Mouse (Mus musculus) hematopoietic stem cell, adult 5-6 weeks (primary cell): Measurements from ENCODE around the gene Vpreb1. TPM values are rescaled to one million over a fixed set of nuclear protein-coding genes. Genes with fewer than 3 reads are reported as not detected.
"Not testable (repeated sequence)": the region's sequence is repeated elsewhere in the genome, so short reads cannot be mapped to it uniquely, and the experiment has no call there.

Source experiments
- ATAC-seq, 2 experiments: fragments of 125-278 bp in 1 of 2; replicated peaks in 1 of 2; 2 replicates each; pipeline ENCODE4 v1.8.0; 2016 to 2017; ENCODE audit warnings: inconsistent platforms in 2 of 2, mild to moderate bottlenecking in 2 of 2, moderate number of reproducible peaks in 2 of 2, low read depth in 1 of 2, moderate TSS enrichment in 1 of 2; ENCODE audit not compliant: low FRiP score in 2 of 2, poor library complexity in 2 of 2, severe bottlenecking in 2 of 2, insufficient read depth in 1 of 2, low TSS enrichment in 1 of 2
- total RNA-seq: library from RNA; stranded (forward); fragments of 172-1452, 232-1000 nt; gene quantifications from 2 replicates; pipeline ENCODE4 v1.2.3, GENCODE M21; 2017

Vpreb1 gene
- total RNA-seq, 1 experiment from 2014 or later: 0.99 TPM

DNA sequence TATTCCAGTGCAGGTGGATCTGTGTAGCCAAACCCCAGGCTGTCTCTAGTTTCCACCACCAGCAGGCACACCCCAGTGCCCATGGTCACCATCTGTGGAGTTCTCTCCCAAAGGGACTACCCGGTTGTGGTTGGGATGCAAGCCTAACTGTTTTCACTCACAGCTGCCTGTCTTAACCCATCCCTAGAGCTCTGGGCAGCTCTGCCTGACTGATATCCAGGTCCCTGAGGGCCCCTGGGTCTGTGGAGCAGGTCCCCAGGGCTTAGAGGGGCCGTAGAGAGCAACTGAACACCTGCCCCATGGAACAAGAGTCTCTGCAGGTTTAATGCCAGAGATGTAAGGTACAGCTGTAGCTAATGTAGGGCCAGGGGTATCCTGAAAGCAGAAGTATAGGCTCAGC is 6.7 kb downstream of the Vpreb1 start, which contains the start of gene Igll1:
Igll1 (minus strand) TSS at position 8 of the 400 bp plus-strand sequence.
- no peak for ATAC-seq

DNA sequence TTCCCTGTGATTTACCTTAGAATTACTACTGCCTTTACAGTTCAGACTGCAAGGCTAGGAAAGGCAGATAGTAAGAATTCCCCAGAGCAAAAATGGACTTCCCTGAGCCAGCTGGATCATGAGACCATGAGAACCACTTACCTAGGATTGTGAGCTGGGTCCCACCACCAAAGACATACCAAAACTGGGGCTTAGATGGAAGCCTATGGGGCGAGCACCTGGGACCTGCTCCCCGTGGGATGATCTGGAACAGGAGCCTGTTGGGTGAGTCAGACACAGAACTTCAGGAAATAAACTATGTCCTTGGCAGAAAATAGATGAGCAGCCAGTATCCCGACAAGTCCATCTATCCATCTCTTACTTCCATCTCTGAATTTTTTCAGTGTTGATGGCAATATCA is 8.4 kb downstream of the Vpreb1 start:
- ATAC-seq: no peak

- ATAC-seq: no peak
Observed at GRCm38 (mm10) chr16:16856731-16857476, 13.7 kb downstream of the Vpreb1 start.

DNA sequence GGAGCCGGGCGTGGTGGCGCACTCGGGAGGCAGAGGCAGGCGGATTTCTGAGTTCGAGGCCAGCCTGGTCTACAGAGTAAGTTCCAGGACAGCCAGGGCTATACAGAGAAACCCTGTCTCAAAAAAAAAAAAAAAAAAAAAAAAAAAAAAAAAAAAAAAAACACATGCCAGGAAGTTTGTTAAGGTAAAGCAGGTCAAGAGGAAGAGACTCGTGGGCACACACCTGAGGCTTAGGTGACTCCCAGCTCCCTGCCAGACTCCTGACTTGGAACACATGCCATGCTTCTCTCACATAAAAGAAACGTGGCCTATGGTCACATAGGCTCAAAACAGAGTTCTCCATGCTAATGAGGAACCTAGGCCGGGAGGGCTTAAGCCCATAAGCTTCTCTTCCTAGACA is 14.6 kb downstream of the Vpreb1 start:
- not testable (repeated sequence) for ATAC-seq

- no peak for ATAC-seq
Observed at GRCm38 (mm10) chr16:16855541-16855940, 15.1 kb downstream of the Vpreb1 start.

GRCm38 (mm10) chr16:16854836-16855235 is 15.8 kb downstream of the Vpreb1 start:
- peak; percentile 85 to 86 for ATAC-seq

- no peak for ATAC-seq
Observed at GRCm38 (mm10) chr16:16852411-16852810, 18.2 kb downstream of the Vpreb1 start.

GRCm38 (mm10) chr16:16849196-16849595 is 21.4 kb downstream of the Vpreb1 start:
- no peak for ATAC-seq

DNA sequence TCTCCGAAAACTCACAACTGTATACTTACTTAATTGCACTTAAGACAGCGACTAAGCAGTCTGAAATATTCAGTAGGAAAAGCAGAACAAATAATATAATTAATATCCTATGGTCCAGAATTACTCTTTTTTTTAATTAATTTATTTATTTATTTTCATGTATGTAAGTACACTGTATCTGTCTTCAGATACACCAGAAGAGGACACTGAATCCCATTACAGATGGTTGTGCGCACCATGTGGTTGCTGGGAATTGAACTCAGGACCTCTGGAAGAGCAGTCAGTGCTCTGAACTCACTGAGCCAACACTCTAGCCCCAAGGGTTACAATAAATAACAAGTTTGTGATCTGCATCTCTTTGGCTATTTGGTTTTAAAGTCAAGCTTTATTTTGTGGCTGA is 41.0 kb downstream of the Vpreb1 start:
- ATAC-seq: no peak

GRCm38 (mm10) chr16:16828757-16829615 is 41.7 kb downstream of the Vpreb1 start, which contains the start of gene Spag6l:
Gene Spag6l (minus strand): TSS chr16:16829456.
- ATAC-seq: peak; percentile 98

DNA sequence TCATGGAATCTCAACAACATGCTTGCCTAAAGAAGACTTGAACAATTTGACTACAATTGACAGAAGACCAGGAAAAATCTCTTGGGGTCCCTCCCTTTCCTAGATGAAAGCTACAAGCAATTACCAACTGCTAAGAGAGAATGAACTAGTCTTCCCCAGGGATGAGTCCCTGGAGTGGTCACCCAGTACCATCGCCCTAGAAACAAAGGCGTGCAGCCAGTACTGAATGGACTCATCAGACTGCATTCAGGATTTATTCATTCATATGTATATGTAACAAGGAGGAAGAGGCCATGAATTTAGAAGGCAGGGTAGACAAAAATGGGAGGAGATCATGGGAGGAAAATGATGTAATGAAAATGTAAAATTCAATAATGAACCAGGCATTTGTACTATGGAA is 44.4 kb downstream of the Vpreb1 start:
- ATAC-seq: no peak

DNA sequence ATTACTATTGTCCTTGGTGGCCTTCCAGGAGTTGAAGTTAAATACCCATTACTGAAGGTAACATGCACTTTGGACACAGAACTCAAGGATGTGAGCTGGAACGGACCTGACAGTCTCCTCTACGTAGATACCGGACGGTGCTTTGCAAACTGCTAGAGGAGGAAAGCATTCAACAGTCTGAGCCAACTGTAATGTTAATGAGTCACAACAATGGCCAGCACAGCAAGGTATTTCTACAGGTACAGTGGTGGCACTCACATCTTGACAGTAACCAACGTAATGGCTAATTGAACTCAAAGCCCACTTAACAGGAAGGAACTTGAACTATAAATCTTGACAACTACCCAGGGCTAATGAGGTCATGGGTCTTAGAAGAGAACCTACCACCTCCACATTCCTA is 45.2 kb downstream of the Vpreb1 start:
- no peak for ATAC-seq

Other genes with a start within 250 kb of the Vpreb1 start
- not detected in 2 replicates for gene Olfr19, start 194.4 kb downstream of the Vpreb1 start, total RNA-seq
- 6.2 and 7.3 TPM in 2 replicates for gene Spag6l, start 41.4 kb downstream of the Vpreb1 start, total RNA-seq
- not detected in 2 replicates for gene Igll1, start 6.9 kb downstream of the Vpreb1 start, total RNA-seq
- gene Top3b, start 107 bp downstream of the Vpreb1 start, total RNA-seq: 76.3 and 81.4 TPM in 2 replicates
- gene Ppm1f, start 25.6 kb upstream of the Vpreb1 start, total RNA-seq: 24.6 and 28.1 TPM in 2 replicates
- 119 and 156 TPM in 2 replicates for gene Mapk1, start 112.5 kb upstream of the Vpreb1 start, total RNA-seq
- gene Ypel1, start 198.9 kb upstream of the Vpreb1 start, total RNA-seq: 13.5 and 14.4 TPM in 2 replicates
- gene Ppil2, start 240.4 kb upstream of the Vpreb1 start, total RNA-seq: 85.2 and 117 TPM in 2 replicates